Mouse (Mus musculus): ENCODE measurements around the gene Gm17374. TPM values are rescaled to one million over a fixed set of nuclear protein-coding genes. Genes with fewer than 3 reads are reported as not detected.

The Gm17374 gene
- total and polyA plus RNA-seq, 2 experiments from 2014 or later, result not detected

DNA sequence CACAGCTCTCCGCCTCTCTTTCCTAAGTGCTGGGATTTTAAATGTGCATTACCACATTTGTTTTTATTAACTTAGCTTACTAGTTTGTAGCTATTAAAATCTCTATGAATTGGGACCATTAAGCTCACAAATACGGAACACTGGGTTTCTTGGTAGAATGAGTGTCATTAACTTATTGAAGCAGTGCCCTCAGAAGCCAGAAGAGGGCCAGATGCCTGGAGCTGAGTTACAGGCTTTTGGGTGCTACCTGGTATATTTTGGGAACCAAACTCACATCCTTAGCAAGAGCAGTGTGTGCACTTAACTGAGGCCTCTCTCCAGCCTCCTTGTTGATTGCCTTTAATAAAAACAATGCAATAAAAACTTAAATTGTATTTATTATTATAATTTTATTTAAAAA, 48.9 kb downstream of the Gm17374 start:
- no peaks in the 10 kb centered on the region for H3K9me3 ChIP-seq (replicated peaks; ENCODE audit: control insufficient read depth, low read length)
- H3K36me3 ChIP-seq (replicated peaks; ENCODE audit: control insufficient read depth, insufficient read depth, low read length), result peaks cover 52% of the 10 kb centered on the region
- no peak overlapping the region for H3K4me2 ChIP-seq (ENCODE audit: low read depth, low read length)
- no peak overlapping the region for H3K4me3 ChIP-seq (ENCODE audit: low read depth, low read length)
- no peak overlapping the region for H3K27ac ChIP-seq (ENCODE audit: low read depth)
- ATAC-seq (ENCODE audit: insufficient read depth, low read depth) (no peak), DNase-seq (ENCODE audit: low spot score) (no peak)
- 87% methylated on average over 2 of the region's 2 CpGs for WGBS
- no peak overlapping the region for H3K9ac ChIP-seq (replicated peaks; ENCODE audit: low read depth, low read length)
- H3K27me3 ChIP-seq (ENCODE audit: control insufficient read depth, insufficient read depth, low read length), result no peaks in the 10 kb centered on the region
- no peaks in the 10 kb centered on the region for H3K4me1 ChIP-seq (ENCODE audit: control insufficient read depth, insufficient read depth)
- TF ChIP-seq EP300 (IDR thresholded peaks at IDR 0.05; ENCODE audit: low read depth), result no peak
- peak; percentile 40 for TF ChIP-seq CTCF (IDR thresholded peaks at IDR 0.05; ENCODE audit: low read depth)

DNA sequence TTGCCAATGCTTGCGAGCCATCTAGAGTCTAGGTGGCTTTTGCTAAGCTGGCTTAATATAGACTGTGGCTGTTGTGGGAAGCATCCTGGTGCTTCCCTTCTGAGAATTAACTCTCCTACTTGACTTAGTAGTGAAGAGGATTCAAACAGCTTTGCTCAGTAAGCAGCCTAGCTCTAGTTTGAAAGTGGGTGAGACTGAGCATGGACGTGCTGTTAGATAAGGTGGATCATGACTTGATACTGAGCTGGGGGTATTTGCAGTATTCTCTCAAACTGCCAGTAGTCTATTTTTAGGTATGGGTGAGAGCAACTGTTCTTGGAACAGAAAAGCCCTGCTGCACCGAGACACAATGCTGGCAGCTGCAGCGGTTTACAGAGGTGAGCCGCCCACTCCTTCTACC, 50.7 kb downstream of the Gm17374 start:
- ATAC-seq (ENCODE audit: insufficient read depth, low read depth) (peak; percentile 68), DNase-seq (ENCODE audit: low spot score) (peak; percentile 61)
- Histone ChIP-seq H3K36me3 (replicated peaks; ENCODE audit: control insufficient read depth, insufficient read depth, low read length) (peaks cover 46% of the 10 kb centered on the region), H3K4me3 (ENCODE audit: low read depth, low read length) (peak overlapping the region; percentile 22), H3K27me3 (ENCODE audit: control insufficient read depth, insufficient read depth, low read length) (no peaks in the 10 kb centered on the region), H3K4me1 (ENCODE audit: control insufficient read depth, insufficient read depth) (no peaks in the 10 kb centered on the region), H3K27ac (ENCODE audit: low read depth) (peak overlapping the region; percentile 73), H3K9ac (replicated peaks; ENCODE audit: low read depth, low read length) (0 out of 2 replicates have a peak overlapping the region, but pooled peaks have one; percentile 20), H3K9me3 (replicated peaks; ENCODE audit: control insufficient read depth, low read length) (no peaks in the 10 kb centered on the region), H3K4me2 (ENCODE audit: low read depth, low read length) (peak overlapping the region; percentile 48)
- TF ChIP-seq CTCF (IDR thresholded peaks at IDR 0.05; ENCODE audit: low read depth) (no peak), EP300 (IDR thresholded peaks at IDR 0.05; ENCODE audit: low read depth) (no peak)
- 34% methylated on average over 5 of the region's 5 CpGs for WGBS

Other genes starting within 250 kb of the Gm17374 start
- gene Tasp1, start 85.2 kb upstream of the Gm17374 start, total RNA-seq (2014; rRNA removed; ENCODE audit: low replicate concordance), result 1.2 and 4.9 TPM in 2 replicates
- gene Tasp1, start 85.2 kb upstream of the Gm17374 start, polyA plus RNA-seq (2015; fragmentation: Nextera tagmentation; extraction: Ambion mirVana), result 9.6 and 10.7 TPM in 2 replicates
- gene Esf1, start 18.5 kb downstream of the Gm17374 start, total RNA-seq (2014; rRNA removed; ENCODE audit: low replicate concordance), result 1.7 and 2.9 TPM in 2 replicates
- 10.8 and 12.9 TPM in 2 replicates for gene Esf1, start 18.5 kb downstream of the Gm17374 start, polyA plus RNA-seq (2015; fragmentation: Nextera tagmentation; extraction: Ambion mirVana)
- 17.0 and 17.1 TPM in 2 replicates for gene Ndufaf5, start 18.6 kb downstream of the Gm17374 start, total RNA-seq (2014; rRNA removed; ENCODE audit: low replicate concordance)
- 33.4 and 35.1 TPM in 2 replicates for gene Ndufaf5, start 18.6 kb downstream of the Gm17374 start, polyA plus RNA-seq (2015; fragmentation: Nextera tagmentation; extraction: Ambion mirVana)
- gene Sel1l2, start 237.7 kb downstream of the Gm17374 start, total RNA-seq (2014; rRNA removed; ENCODE audit: low replicate concordance), result not detected in 2 replicates
- not detected in 2 replicates for gene Sel1l2, start 237.7 kb downstream of the Gm17374 start, polyA plus RNA-seq (2015; fragmentation: Nextera tagmentation; extraction: Ambion mirVana)
- gene Macrod2, start 243.3 kb downstream of the Gm17374 start, total RNA-seq (2014; rRNA removed; ENCODE audit: low replicate concordance), result 5.5 and 11.8 TPM in 2 replicates
- gene Macrod2, start 243.3 kb downstream of the Gm17374 start, polyA plus RNA-seq (2015; fragmentation: Nextera tagmentation; extraction: Ambion mirVana), result 17.4 and 18.4 TPM in 2 replicates